Mouse (Mus musculus) CD4-positive helper T cell, adult 2 months (primary cell): ENCODE data around the gene Rilp.

ENCODE experiments used
- DNase-seq: peaks from one replicate; pipeline ENCODE4 v3.0.0-alpha.2; 2012; ENCODE audit warnings: low read depth, missing footprints, low spot score

Rilp gene

DNA sequence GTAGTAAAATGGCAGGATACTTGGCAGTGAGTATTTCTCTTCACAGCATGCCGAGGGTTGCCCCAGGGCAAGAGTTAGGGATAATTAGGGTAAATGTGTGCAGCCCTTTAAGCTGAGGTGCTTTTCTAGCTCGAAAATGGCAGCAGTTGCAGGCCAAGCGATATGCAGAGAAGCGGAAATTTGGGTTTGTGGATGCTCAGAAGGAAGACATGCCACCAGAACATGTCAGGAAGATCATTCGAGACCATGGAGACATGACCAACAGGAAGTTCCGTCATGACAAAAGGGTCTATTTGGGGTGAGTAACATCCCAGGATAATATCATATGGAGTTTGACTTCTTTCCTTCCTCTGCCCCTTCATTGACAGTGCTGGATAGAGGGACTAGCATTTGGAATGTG lies 22.4 kb upstream of the Rilp start:
- DNase-seq, result no peak

DNA sequence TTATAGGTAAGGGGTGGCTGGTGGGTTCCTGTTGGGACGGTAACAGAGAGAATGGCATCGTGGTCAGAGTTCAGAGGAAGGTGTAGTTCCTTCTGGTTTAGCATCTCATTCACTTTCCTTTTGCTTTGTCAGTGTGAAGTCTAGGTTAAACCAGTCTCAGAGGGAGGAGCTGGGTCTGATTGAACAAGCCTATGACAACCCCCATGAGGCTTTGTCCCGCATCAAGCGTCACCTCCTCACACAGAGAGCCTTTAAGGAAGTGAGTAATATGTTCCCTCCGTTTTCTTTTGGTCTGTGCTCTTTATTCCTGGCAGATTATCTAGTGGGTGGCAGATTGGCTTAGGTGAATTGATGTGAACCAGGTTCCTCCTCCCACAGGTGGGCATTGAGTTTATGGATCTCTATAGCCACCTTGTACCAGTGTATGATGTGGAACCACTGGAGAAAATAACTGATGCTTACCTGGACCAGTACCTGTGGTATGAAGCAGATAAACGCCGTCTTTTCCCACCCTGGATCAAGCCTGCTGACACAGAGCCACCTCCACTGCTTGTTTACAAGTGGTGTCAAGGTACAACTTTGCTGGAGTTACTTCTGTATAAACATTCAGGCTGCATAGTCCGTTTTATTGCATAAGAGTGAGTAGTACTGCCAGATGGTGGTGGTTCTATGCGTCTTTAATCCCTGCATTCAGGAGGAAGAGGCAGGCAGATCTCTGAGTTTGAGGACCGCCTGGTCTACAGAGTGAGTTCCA lies 15.4 kb upstream of the Rilp start:
- DNase-seq, result no peak

DNA sequence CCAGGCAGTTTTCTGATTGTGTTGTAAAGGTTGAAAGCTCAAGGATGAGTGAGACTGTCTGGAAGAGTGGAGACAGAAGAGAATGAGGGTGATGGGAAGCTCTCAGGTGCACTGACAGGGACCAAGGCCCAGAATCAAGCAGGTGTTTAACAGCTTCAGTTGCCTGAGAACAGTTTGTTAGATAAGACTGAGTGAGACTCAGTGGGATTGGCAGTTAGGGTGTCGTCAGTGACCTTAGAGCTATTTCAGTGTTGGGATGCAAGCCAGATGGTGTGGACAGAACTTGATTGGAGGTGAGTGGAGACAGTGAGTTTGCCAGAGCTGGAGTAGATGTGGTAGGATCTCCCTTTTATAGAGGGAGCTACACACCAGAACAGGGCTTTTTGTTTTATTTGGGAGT lies 11.8 kb upstream of the Rilp start:
- no peak for DNase-seq

DNA sequence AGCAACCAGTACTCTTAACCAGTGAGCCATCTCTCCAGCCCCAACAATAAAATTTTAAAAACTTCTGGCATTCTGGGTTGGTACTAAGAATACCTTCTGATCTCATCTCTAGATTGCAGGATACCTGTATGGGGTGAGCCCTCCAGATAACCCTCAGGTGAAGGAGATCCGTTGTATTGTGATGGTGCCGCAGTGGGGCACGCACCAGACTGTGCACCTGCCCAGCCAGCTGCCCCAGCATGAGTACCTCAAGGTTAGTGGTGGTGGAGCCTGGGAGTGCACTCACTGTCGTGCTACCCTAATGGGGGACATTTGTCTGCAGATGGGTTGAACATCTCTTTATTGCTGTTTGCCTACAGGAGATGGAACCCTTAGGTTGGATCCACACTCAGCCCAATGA lies 1.7 kb upstream of the Rilp start:
- DNase-seq, result no peak

DNA sequence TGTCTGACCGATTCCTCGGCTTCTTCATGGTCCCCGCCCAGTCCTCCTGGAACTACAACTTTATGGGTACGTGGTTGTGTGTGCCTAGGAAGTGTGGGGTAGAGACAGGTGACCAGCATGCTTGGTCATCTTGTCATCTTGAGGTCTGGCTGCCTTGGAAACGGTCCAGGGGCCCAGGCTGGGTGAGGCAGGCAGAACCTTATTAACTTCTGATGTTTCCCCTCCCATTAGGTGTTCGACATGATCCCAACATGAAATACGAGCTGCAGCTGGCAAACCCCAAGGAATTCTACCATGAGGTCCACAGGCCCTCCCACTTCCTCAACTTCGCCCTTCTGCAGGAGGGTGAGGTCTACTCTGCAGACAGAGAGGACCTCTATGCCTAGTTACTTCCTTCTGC lies 990 bp upstream of the Rilp start:
- DNase-seq, result no peak

DNA sequence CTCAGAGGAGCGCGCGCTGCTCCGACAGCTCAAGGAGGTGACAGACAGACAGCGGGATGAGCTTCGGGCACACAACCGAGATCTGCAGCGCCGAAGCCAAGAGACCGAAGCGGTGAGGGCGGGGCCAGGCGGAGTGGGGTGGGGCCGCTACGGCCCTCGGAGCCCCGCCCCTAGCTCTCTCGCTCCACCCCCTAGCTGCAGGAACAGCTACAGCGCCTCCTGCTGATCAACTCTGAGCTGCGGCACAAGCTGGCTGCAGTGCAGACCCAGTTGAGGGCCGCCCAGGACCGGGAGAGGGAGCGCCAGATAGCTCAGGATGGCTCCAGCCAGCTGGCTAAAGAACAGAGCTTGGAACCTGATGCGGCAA lies 716 bp downstream of the Rilp start:
- DNase-seq, result peak; percentile 92

DNA sequence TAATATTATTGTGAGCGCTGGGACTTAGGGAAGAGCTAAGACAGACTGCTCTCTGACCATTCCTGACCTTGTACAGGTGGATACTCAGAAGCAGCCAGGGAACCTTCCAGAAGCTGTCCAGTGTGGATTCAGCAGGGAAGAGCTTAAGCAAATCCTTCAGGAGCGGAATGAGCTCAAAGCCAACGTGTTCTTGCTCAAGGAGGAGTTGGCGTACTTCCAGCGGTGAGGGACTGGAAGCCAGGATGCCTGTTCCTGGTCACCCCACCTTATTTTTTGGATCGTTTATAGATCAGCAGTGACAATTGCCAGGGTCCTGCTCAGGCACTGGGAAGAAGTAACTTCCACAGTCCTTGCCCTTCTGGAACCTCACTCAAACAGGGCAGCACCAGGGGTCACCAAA lies 1.3 kb downstream of the Rilp start:
- no peak for DNase-seq

DNA sequence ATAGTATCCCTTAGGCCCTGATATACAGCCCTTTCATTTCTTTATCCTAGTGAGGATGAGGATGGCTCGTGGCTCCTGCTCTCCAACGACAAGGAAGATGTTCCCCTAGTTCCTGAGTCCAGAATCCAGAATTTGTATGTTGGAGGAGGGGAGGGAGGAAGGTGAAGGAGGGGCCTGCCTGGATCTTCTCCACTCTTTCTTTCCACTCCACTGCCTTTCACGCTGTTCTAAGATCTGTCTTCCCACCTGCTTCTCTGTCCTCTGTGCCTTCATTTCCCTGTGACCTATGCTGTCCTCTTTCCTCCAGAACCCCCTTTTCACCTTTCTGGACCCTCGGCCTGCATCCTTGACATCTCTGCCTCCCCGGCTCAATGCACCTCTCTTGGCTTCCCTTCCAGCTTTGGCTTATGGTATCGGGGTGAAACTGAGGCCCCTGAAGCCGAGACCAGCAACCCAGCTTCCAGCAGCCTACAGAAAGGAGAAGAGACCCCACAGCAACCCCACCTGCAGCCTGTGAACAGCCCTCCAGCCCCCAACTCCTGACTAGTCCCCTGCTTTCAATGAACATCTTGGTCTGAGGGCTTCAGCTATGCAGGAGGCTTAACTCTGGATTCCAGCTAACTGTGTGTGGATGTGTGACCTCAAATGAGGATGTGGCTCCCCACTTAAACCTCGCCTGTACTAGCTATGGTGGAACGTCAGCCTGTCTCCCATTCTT lies 2.6 kb downstream of the Rilp start:
- no peak for DNase-seq

DNA sequence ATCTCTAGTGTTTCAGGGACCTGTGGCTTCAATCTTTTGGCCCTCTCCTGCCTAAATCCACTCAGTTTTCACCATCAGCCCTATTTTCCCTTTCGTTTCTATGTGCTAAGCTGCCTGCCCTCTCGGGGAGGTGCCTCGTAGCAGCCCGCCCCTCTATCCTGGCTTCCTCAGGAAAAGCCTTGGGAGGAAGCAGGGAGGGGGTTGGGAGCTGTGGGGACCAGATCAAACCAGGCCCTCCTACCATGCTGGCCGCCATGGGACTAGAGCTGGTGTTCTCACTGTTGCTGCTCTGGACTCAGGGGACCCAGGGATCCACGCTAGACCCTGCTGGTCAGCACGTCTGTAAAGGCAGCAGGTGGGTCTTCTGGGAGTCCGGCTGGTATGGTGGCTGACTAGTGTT lies 3.4 kb downstream of the Rilp start, which contains the start of gene Scarf1:
Gene Scarf1 (plus strand): TSS at position 205 of the 400 bp plus-strand sequence.
- no peak for DNase-seq

DNA sequence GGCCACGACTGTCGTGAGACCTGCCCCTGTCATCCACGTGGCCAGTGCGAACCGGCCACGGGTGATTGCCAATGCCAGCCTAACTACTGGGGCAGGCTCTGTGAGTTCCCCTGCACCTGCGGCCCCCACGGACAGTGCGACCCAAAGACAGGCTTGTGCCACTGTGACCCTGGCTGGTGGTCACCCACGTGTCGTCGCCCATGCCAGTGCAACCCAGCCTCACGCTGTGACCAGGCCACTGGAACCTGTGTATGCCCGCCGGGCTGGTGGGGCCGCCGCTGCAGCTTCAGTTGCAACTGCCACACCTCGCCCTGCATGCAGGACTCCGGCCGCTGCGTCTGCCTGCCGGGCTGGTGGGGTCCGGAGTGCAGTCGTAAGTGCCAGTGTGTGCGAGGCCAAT lies 5.3 kb downstream of the Rilp start:
- DNase-seq, result no peak

DNA sequence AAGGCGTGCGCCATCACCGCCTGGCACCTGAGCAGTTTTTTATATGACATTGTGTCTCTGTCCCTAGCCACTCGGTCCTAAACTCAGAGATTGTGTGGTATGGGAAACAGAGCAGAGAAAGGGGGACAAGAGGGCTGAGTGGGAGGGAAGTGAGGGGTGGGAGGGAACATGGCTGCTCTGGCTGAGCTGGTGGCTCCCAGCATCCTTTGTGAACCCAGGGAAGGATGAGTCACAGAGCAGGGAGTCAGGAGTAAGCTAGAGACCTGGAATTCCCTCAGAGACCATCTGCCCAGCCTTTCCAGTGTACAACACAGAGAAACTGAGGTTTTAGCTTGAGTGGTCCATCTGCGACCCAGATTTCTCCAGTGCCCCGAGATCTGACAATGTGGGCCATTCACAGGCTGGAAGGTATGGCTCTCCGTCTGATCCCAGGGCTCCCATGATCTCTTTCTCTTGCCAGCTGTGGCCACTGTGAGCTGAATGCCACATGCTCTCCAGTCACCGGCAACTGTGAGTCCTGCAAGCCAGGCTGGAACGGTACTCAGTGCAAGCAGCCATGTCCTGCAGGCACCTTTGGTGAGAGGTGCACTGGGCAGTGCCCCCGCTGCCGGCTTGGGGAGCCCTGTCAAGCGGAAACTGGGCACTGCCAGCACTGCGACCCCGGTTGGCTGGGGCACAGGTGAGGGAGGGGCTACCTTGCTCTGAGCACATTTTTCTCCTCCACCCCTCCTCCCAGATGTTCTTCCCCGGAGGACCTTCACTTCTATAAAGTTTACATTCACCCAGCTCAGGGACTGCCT lies 10.1 kb downstream of the Rilp start:
- DNase-seq, result no peak

DNA sequence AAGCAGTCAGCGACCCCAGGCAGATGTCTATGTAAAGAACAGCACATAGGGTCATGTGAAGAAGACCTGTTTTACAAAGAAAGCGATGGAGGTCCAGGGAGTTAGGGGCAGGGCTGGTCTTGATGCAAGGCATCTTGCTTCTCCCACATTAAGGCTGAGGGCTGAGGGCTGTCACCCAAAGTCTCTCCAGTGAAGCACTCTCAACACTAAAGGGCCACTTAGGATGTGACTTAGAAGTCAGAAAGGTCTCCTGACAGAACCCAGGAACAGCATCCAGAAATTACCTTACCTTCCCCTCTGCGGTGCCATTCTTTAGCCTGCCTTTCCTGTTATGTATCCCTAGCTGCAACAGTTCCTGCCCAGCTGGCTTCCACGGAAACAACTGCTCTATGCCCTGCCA lies 11.7 kb downstream of the Rilp start:
- DNase-seq, result no peak

DNA sequence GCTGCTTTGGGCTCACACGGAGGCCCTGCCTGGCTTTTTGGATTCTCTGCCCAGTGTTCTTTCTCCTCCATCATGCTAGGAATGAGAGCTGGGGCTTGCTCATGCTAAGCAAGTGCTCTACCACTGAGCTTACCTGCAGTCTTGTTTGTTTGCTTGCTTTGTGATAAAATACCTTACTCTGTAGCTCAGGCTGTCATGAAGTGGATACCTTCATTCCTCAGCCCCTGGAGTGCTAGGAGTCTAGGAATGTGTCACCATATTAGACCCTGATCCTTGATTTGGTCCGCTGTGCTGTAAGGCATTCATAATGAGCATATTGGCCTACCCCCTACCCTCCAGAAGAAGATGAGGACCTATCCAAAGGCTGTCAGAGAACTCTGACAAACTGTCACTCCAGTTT lies 12.9 kb downstream of the Rilp start:
- DNase-seq, result no peak

DNA sequence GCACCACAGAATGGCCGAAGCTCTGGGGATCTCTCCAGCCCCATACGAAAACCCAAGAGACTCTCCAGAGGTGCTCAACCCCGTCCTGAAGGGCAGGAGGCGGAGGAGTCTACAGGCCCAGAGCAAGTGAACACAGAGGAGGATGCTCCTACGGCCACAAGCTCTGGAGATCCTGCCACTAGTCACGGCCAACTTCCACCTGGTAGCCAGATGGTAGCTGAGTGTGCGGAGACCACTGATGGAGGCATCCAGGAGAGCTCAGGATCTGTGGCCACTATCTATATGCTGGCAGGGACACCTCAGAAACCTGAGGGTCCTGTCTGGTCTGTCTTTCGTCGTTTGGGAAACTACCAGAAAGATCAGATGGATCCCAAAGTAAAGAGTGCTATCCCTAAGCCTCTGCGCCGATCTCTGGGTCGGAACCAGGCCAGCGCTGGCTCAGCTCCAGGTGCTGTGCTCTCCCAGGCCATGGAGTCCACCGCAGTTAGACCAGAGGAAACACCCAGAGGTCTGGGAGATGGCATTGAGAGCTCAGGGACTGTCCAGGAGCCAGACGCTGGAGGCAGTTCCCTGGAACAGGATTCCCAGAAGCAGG lies 15.7 kb downstream of the Rilp start:
- DNase-seq, result no peak

DNA sequence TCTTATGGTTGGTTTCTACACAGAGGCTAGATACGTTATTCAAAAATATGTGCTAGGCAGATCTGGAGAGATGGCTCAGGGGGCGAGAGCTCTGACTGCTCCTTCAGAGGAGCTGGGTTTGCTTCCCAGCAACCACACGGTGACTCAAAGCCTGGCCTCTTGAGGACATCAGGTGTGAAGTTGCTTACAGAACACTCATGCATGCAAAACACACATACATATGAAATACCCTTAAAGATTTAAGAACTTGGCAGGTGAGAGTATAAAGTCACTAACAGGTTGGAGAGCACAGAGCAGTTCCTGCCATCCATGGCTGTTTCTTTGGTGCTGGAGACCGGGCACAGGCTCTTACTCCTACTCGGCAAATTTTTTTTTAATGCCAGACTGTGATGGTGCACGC lies 17.0 kb downstream of the Rilp start:
- no peak for DNase-seq

DNA sequence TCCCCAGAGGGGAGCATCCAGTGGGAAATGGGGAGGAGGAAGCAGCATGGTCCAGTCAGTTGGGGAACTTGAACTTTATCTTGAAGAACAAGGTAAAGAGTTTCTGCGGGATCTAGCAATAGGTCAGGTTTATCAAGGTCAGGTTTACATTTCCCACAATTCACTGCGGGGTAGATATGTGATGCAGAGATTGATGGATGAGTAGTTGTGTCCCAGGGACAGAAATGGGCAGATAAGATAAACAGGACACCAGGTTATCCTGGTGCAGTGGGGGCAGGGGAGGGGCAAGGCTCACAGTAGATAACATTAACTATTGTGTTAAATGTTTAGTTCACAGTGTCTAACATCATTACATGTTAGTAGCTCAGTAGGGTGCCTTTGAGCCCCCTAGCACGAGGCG lies 19.9 kb downstream of the Rilp start:
- no peak for DNase-seq

DNA sequence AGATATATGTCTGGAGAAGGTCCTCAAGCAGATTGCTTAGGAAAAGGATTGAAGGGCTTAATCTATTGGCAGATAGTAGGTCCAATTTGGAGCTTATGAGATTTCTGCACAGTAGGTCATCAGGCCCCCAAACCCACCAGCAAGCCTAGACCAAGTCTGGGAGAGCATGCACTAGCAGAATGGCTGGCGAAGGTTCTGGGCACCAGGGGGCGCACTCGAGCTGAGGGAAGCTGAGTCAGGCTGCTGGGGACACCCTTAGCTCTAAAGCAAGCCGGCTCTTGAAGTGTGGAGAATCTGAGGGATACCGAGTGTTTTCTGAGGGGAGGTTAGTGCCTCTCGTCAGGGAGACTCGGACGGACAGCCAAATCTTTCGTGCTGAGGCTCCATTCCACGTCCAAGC lies 20.4 kb downstream of the Rilp start:
- DNase-seq, result peak; percentile 87

DNA sequence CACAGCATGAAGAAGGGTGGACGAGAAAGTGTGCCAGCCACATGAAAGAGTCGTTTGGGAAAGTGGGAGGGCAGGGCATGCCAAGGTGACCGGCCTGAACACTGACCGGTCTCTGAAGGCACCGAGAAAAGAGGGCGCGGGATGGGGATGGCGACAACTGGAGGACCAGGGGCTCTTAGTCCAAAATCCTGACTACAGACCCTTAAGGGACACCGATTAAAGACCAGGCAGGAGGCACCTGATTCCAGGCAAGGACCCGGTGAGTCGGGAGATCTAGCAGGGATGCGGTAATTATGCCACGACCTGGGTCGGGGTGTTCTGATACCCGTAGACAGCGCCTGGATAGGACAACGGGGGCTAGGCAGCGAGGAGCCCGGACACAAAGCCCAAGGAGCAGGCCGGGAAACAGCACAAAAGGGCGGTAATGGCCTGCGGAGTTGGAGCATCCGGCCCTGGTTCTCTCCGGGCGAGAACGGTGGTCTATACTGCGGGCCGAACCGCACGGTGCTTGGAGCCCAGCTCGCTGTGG lies 21.0 kb downstream of the Rilp start:
- DNase-seq, result no peak

DNA sequence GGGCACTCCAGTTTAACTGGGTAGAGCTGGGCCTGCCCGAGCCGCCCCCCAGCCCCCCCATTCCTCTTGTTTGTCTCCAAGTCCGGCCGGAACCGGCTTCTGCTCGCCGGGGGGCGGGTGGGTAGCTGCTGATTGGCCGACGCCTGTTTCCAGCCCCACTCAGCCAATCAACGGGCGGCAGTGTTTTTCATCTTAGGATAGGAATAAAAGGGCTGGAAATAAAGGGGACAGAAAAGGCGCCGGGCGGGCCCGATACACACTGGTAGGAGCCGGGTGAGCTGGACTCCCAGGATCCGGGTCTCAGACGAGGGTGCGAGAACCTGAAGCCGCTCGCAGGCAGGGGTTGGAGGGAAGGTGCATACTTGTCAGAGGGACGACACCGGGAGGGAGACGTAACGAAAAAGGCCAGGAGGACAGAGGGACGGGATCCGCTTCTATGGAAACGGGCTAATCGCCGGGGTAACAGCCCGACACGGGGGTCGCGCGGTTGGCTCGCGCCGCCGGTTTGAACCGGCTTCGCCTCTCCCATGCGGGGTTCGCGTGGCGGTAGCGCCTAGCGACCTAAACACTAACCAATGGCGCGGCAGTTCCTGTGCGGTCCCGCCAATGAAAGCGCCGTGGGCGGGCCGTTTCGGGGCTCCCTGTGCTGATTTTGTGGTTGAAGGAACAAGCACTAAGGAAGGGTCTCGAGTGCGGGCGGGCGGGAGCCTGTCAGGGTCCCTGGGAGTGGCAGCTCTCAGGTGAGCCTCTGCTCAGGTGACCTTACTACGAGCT lies 21.8 kb downstream of the Rilp start, which contains the start of gene Slc43a2:
Gene Slc43a2 (plus strand): TSS at position 226 of the 774 bp plus-strand sequence.
- peak; percentile 92 for DNase-seq

DNA sequence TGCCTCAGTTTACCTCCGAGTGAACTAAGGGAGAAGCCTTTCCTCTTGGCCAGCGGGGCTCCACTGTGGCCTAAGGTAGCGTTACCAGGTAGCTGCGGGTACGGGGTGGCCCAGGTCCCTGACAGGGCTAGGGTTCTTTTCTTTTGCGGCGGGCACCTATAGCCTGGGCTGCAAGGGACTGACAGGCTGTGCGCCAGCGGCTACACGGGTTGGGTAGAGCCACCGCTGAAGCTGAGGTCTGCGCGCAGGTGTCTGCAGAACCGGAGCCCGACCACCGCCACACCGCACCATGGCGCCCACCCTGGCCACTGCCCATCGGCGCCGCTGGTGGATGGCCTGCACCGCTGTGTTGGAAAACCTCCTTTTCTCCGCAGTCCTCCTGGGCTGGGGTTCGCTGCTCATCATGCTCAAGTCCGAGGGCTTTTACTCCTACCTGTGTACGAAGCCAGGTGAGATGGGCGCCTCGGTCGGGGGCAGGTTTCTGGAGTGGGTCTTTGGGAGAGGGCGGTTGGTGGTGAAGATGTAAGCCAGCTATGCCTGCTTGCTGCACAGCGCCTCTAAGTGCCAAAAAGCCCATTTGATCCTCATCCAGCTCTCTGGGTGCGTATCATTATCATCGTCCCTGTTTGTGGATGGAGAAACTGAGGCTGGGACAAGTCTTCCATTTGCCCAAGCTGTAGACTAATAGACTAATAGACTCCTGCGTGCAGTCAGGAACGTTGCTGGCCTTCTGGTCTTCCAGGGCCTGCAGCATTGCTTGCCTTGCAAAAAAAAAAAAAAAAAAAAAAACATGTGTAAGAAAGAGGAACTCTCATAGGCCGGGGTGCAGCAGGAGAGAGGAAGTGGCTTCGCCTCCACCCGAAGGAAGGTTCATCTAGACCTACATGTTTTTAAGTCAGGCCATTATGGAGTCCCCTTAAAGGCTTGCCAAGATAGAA lies 22.7 kb downstream of the Rilp start:
- DNase-seq, result peak; percentile 83
